Mouse (Mus musculus) kidney, adult 8-10 months (tissue): ENCODE measurements at regions not wholly inside any gene's neighbourhood (a gene's known extent, or its start where the extent isn't known, plus 50 kb on each side); places are given as distances from the start of the nearest gene placed in this dataset.

Source experiments
- DNase-seq, 2 experiments: peaks; one replicate each; pipeline ENCODE4 v3.0.0; 2022

DNA sequence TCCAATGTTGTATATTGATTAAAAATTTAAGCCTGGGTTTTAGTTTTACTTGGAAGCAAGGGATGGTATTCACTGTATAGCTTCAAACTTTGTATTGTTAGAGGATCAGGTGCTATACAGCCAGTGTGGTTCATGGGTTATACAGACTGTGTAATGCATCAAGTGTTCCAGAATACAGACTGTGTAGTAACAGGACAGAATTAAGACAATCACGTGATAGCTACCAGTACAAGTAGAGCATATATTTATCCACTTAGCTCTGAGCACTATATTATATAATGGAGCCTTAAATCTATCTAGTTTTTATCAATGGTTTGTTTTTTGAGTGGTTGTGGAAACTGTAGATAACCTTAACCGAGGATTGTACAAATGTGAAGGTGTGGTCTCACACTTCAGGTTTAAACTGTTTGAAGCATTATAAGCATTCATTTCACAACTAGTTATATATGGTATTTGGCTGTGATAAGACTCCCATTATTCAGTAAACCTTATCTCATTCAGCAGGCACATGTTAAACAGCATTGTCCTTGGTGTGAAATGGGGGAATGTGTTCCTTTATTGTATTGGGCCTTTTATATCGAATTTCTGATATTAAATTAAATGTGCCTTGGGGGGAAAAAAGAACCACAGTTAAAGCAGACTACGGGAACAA, 256.3 kb upstream of the Sdr16c6 start:
- DNase-seq, result no peak

DNA sequence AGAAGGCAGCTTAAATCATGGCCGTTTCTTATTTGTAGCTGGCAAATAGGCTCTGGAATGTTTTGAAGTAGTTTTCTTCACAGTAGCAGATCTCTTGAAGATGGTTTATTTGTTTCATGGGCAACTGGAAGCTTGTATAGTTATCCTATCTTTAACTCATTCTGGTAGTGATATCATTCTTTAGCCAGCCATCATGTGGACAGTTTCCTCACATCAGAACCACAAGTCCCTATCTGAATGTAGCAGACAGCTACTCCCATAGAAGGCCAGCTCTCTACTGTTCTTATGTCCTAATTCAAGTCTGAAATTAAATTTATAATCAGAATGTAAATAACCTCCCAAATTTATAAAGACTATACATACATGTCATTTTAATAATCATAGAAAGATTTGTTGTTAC, 253.8 kb upstream of the Sdr16c6 start:
- DNase-seq, result no peak

DNA sequence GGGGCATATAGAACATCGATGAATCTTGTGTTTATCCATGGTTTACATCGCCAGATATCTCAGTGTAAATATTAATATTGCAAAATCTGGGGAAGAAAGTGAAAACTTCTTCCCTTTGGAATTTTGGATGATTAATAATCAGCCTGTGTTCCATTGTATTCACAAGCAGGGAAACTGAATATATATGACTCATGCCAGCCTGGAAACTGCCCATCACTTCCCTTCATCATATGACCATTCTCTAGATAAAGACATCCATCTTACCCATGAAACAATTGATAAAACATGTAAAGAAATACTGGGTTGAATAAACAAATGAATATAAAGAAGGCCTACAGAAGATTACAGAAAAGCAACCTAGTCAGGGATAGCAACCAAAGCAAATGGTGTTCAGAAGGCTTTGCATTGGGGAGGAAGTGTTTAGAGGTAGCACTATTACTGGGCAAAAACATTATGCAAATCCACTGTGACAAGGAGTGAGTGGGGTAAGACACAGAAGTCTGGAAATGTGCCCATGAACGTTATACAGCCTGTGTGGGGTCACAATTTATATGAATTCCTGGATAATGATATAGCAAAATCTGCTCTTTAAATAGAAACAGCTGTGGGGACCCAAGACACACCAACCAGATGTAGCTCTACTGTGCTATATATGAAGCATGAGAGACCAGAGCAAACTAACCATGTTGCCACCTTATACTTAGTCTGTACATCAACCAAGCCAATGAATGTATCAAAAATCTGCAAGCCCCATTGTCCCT, 238.5 kb upstream of the Sdr16c6 start:
- no peak for DNase-seq

DNA sequence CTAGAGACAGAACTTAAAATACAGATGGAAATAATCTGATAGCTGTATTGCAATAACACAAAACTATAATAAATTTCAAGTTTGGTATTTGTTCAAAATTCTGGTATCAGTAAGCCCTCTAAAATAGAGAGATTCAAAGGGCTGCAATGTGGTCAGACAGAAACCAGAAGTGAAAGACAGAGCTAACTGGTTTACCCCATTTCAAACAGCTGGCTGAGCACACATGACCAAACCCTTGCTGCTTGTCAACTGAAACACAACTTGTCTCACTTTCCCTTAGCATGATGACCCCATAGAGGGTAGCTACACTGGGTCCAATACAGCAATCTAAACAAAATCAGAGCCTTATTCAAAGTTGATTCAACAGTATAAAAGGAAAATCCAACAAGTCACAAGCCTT, 234.2 kb upstream of the Sdr16c6 start:
- no peak for DNase-seq

DNA sequence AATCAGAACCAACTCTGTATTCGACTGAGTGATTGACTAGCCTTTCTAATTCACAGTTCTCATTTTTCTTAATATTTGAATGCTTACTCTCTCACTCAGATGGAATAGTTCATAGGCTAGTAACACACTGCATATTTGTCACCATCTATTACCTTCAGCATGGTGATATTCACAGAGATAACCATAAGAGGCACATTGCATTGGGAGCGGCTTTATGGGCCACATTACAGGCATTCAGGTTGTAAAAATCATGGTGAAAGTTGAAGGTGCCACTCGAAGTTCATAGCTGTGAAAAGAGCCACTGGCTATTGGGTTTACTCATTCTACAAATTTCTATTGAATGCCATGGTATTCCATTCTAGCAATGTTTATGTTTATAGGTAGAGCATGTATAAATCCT, 229.6 kb upstream of the Sdr16c6 start:
- DNase-seq, result no peak

DNA sequence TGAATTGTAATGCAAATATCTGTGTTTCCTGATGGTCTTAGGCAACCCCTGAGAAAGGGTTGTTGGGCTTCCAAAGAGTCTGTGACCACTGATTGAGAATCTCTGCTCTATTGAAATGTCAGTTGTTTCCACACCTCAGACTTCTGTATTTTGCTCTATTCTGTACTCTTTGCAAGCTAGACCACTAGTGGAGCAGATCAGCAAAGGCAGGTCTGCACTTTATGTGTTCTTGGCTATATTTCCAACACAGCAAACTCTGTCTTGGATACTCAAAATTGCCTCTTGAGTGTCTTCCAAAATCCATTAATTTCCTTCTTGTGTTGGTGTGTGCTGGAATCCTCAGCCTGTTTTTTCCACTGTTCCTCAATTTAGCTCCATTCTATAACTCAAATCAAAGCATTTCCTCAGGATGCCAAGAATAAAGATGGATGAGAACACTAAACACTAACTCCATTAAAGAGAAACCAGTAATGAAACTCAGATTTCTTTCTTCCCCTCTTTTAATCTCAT, 228.5 kb upstream of the Sdr16c6 start:
- DNase-seq, result no peak

DNA sequence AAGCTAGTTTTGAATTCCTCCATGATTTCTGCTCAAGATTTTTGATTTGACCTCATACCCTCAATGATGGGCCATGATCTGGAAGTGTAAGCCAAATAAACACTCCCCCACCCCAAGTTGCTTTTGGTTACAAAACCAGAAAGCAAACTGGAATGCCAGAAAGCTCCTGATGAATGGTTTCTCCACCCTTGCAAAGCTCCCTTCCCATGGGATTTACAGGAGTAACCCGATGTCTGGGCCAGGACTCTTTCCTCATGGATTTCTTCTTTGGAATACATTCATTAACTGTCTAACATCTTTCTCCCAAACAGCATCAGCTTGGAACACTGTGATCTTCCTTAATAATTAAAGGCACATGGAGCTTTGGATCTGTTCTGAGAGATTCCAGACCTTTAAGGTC, 227.3 kb upstream of the Sdr16c6 start:
- DNase-seq, result no peak

DNA sequence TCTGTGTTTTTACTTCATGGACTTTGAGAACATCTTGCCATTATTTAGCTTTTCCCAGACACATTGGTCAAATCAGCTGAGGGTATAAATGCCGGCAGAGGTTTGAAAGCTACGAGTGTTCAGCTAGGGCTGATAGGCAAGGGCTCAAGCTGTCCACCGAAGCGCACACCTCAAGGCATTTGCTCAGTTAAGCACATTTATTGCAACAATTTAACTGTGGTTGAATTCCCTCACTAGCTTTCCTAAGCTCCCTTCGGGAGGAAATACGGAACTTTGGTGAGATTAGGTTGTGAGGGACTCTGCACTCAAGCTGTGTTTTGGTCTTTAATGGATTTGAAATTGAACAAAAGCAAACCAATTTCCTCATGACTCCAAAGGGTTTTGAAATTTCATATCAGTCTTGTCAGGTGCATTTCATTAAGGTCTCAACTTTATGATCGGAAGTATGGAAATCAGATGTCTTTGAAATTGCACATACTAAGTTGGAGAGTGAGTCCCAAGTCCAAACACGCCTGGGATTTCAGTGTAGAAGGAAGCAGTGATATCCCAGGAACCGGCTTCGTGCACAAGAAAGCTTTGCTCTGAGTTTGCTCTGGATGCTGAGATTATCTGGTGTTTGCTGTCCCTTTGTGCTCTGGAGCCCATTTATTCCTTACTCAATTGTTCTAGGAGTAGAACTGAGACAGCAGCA, 223.0 kb upstream of the Sdr16c6 start:
- DNase-seq, result no peak

DNA sequence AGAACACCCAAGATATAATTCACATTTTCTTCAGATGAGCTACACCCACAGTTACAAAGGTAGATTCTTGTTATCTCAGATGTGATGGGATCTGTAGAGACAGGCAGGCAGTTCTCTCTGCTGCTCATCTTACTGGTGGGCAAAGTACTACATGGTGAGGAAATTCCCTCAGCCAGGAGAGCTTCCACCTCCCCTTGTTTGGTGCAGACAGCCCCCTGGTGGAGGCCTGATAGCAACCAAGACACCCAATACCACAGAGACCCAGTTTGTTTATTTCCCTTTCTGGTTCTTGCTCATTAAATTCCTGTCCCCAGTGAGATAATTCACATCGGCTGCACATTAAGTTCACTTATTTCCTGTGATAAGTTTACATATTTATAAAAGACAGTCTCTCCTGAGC, 222.3 kb upstream of the Sdr16c6 start:
- DNase-seq, result peak in 1 of 2 experiments; percentile 21

DNA sequence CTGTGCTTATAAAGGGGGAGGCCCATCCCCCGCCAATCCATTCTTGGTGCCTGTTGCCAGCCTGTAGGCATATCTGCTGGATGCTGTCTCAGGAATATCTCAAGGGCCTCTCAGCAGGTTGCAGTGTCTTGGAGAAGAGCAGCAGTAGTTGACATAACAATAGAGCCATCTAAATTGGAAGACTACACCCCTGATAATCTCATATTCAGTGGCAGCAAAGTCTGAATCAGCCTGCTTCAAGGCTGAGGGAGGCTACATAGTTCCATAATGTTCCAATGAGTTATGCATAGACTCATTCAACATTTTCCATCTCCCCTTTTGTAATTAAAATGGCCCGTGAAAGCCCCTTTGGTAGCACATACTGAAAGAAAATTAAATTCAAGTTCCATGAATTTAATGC, 172.3 kb upstream of the Sdr16c6 start:
- DNase-seq, result no peak

DNA sequence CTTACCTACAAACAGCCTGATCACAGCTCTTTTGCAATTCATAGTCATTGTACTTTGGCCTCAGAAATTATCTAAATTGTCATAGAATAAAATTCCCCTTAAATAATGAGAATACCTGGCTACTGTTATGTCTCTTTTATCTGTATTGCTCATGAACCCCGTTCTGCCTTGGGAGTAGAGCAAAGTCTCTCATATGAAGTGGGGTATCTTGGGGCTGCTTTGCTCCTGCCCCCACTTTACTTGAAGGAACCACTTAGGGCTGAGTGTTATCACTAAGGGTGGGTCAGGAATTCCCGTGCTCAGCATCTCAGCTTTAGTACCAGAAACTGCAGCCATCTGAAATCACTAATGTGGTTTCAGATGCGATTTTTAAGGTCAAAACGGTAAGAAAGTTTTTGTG, 170.3 kb upstream of the Sdr16c6 start:
- no peak for DNase-seq

DNA sequence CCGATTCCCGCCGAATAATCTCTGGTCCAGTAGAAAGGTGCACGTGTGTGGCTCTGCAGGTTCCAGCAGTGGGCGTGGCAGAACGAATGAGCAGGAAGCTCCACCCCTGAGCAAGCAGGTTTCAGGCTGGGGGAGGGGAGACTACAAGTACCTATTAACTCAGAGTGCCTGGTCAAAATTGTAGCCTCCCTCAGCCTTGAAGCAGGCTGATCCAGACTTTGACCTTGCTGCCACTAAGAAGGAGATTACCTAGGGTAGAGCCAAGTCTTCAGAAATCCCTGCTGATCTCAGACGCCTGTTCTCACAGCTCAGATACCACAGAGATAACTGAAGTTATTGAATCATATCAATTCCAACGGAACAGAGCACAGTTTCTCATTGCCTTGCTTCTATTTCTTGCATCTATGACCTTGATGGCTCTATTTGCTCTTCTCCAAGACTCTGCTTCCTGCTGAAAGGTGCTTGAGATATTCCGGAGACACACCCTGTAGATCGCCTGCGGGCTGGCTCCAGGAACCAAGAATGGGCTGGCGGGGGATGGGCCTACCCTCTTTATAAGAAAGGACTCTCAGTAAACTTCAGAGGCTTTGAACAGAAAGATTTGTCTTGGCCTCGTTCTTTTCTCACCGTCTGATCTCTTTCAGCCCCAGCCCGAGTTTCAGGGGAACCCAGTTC, 165.1 kb upstream of the Sdr16c6 start:
- DNase-seq, result peak; percentile 6 to 37

DNA sequence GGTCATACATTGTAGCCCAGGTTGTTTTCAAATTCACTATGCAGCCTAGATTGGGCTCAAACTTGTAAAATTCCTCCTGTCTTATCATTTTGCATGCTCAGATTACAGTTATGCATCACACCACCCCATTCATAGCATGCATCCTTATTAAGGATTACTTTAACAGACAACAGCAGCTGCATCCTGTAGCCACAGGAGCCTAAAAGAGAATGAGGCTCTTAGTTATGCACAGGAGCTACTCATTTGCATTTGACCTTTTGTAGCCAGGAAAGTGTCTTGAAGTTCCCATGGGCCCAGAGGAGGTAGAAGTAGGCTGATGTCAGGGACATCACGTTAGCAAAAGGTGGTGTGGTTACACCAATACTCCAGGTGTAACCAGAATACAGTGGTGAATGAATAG, 148.9 kb upstream of the Sdr16c6 start:
- no peak for DNase-seq

DNA sequence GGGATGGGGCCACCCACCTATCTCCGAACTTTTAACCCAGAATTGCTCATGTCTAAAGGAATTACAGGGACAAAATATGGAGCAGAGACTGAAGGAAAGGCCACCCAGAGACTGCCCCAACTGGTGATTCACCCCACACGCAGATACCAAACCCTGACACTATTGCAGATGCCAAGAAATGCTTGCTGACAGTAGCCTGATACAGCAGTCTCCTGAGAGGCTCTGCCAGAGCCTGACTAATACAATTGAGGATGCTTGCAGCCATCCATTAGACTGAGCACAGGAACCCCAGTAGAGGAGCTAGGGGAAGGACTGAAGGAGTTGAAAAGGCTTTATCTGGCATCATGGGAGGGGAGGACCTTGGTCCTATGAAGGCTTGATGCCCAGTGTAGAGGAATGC, 142.4 kb upstream of the Sdr16c6 start:
- no peak for DNase-seq

DNA sequence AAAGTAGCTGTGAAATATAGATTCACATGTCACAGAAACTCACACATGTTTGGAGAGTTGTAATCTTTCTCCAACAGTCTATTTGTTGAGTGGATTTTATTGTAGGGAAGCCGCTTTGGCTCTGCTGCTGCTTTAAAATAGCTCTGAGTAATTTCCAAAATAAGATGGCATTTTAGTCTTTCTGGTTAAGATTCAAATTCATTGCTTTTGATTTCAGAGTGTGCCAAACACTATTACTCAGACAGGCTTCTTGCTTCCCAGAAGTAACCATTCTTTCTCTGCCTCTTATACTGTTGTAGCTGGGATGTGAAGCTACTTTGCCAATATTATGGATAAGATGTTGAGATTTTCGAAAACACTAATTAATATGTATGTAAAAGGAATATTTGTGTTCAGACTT, 134.6 kb upstream of the Sdr16c6 start:
- DNase-seq, result no peak

DNA sequence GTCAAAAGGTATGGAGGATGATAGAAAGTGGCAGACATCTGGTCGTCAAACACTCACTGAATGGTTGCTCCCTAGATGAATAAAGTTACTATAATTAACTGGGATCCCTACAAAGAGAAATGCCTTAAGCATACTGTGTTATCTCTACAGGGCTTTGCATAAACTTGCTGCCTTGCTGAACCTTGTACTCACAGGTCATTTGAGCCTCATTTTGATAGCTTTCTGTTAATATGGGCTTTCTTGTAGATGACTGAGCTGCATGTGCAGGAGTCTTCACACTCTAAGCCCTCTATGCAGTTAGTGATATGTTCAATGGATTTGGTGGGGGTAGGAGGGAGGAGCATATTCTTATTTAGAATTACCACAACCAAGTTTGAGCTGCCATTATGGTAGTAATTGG, 127.8 kb upstream of the Sdr16c6 start:
- DNase-seq, result no peak

DNA sequence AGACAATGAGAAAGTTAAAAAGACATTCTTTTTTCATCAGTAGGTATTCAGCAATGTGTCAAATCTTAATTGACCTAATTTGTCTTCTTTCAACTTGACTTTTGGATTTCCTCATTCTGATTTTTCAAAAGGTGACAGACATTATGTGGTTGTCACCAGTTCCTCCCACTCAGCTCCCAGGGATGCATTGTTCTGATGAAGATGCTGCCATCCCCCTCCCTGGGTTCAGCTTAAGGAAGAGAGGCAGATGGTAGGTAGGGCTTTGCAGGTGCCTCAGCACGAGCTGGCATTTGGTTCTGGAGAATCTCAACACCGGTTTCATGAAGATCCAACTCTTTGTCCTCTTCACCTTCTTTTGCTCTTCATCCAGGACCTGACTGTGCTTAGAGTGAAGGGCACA, 122.0 kb upstream of the Sdr16c6 start:
- DNase-seq, result no peak

DNA sequence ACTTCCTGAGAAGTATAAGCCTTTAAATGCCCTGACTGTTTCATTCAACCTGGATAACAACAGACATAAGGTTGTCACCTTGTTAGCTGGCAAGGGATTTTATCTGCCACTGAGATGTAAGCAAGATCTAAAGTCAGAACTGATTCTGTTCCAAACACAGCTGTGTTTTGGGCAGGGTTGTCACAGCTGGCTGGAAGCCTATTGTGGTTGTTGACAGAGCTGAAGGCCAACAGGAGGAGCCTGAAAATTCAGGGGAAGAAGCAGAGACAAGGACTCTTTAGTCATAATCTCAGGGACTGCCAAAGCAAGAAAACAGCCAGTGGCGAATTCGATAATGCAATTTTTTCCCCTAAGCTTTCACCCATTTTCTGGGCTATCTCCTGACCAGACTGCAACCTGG, 118.5 kb upstream of the Sdr16c6 start:
- DNase-seq, result no peak

DNA sequence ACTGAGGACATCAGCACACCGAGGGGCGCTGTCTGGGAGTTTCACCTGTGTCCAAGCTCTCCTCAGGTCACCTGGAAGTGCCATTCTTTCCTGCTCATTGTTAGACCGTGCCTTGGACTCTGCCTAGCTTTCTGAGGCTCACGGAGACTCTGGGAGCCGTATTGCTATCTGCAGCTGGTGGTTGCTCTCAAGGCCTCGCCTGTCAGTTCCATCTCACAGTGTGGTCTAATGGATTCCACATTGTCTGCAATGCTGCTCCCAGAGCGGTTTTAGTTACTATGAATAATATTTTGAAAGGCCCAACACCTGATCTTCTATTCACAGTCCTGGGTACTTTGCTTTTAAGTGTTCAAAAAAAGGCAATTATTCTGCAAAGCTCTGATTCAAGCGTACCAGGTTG, 117.9 kb upstream of the Sdr16c6 start:
- DNase-seq, result no peak
